Mouse (Mus musculus): ENCODE data around the gene Bak1. TPM values are rescaled to one million over a fixed set of nuclear protein-coding genes. Genes with fewer than 3 reads are reported as not detected.

Bak1 gene
- polyA plus RNA-seq (2015; fragmentation: Nextera tagmentation; extraction: Ambion mirVana), result 2.6 and 2.7 TPM in 2 replicates

GRCm38 (mm10) chr17:27028909-27029308, at the start of gene Bak1:
Gene Bak1 (minus strand): TSS chr17:27029009.

GRCm38 (mm10) chr17:27056812-27057516, 28.2 kb upstream of the Bak1 start, which contains the start of gene Itpr3:
Gene Itpr3 (plus strand): TSS chr17:27057304.

GRCm38 (mm10) chr17:26972703-26973574, 55.9 kb downstream of the Bak1 start, which contains the start of gene Zbtb9:
Gene Zbtb9 (plus strand): TSS chr17:26973167.

Other genes starting within 250 kb of the Bak1 start
- gene Bnip1, start 247.9 kb downstream of the Bak1 start, polyA plus RNA-seq (2015; fragmentation: Nextera tagmentation; extraction: Ambion mirVana), result 34.3 and 36.4 TPM in 2 replicates
- gene Nkx2-5, start 184.0 kb downstream of the Bak1 start, polyA plus RNA-seq (2015; fragmentation: Nextera tagmentation; extraction: Ambion mirVana), result not detected in 2 replicates
- gene Kifc5b, start 111.9 kb downstream of the Bak1 start, polyA plus RNA-seq (2015; fragmentation: Nextera tagmentation; extraction: Ambion mirVana), result 1.1 and 1.4 TPM in 2 replicates
- 5.7 and 6.1 TPM in 2 replicates for gene Phf1, start 96.0 kb downstream of the Bak1 start, polyA plus RNA-seq (2015; fragmentation: Nextera tagmentation; extraction: Ambion mirVana)
- gene Cuta, start 89.4 kb downstream of the Bak1 start, polyA plus RNA-seq (2015; fragmentation: Nextera tagmentation; extraction: Ambion mirVana), result 127 and 139 TPM in 2 replicates
- 0.42 and 0.84 TPM in 2 replicates for gene Syngap1, start 87.8 kb downstream of the Bak1 start, polyA plus RNA-seq (2015; fragmentation: Nextera tagmentation; extraction: Ambion mirVana)
- 3.6 and 5.1 TPM in 2 replicates for gene Zbtb9, start 55.8 kb downstream of the Bak1 start, polyA plus RNA-seq (2015; fragmentation: Nextera tagmentation; extraction: Ambion mirVana)
- gene Itpr3, start 28.3 kb upstream of the Bak1 start, polyA plus RNA-seq (2015; fragmentation: Nextera tagmentation; extraction: Ambion mirVana), result 1.1 TPM in 2 replicates
- gene Uqcc2, start 104.9 kb upstream of the Bak1 start, polyA plus RNA-seq (2015; fragmentation: Nextera tagmentation; extraction: Ambion mirVana), result 390 and 413 TPM in 2 replicates
- gene Ip6k3, start 138.8 kb upstream of the Bak1 start, polyA plus RNA-seq (2015; fragmentation: Nextera tagmentation; extraction: Ambion mirVana), result 33.5 and 35.6 TPM in 2 replicates
- 9.4 and 9.8 TPM in 2 replicates for gene Lemd2, start 175.5 kb upstream of the Bak1 start, polyA plus RNA-seq (2015; fragmentation: Nextera tagmentation; extraction: Ambion mirVana)

Measured in skeletal muscle tissue, postnatal 0 days (tissue).